Mouse (Mus musculus) G1E (cell line): ENCODE data around the gene Med13l.

ENCODE experiments used
- CTCF ChIP-seq: IDR thresholded peaks from 2 replicates; pipeline ENCODE4 v1.5.1; 2012; ENCODE audit warnings: low read depth, low read length, inconsistent platforms, mixed read lengths
- GATA1 ChIP-seq: IDR thresholded peaks from 2 replicates; pipeline ENCODE4 v1.6.1; 2012; ENCODE audit warnings: borderline replicate concordance, low read length, inconsistent platforms, mixed read lengths

DNA sequence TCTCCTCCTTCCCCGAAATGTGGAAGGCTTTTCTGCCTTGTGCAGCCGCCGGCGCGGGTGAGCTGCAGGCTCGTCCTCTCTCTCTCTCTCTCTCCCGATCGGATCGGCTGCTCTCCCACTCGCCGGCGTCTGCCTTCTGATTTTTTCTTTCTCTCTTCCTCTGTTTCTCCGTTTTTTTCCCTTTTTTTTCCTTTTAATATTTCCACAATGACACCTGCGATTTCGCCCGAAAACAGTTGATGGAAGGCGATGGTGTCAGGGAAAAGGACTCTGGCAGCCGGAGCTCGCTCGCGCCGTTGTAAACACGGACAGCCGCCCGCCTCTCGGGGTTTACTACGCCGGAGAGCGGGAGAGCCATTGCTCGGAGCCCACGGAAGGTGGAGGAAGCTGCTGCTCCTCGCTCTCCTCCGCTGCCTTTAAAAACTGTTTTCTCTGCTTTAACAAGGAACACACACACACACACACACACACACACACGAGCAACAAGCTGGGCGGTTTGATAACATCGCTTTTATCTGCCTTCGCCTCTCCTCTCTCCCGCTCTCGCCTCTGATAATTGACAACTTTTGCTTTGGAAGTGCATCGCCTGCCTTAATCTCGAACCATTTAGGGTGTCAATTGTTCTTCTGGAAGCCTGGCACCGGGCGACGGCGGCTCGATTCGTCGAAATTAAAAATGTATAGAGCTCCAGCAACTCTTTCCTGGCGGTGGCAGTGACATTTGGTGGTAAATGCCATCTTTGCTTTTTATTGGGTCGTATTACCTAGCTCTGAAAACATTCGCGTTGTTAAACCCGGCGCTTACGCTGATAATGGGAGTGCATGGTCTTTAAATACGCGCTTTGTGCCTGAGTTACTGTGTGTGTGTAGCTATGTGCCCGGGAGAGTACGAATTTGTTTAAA, 858 bp downstream of the Med13l start:
- TF ChIP-seq CTCF (no peak), GATA1 (no peak)
